Mouse (Mus musculus) c-Kit-positive CD71-positive TER-119-negative erythroid progenitor cells, embryonic 14.5 days (primary cell): ENCODE data around the gene Ifit1bl1.
"Not testable (repeated sequence)": the region's sequence is repeated elsewhere in the genome, so short reads cannot be mapped to it uniquely, and the experiment has no call there.

Experiments
- DNase-seq: peaks from one replicate; pipeline ENCODE4 v3.0.0-alpha.2; 2013; ENCODE audit warnings: low read depth

The Ifit1bl1 gene

DNA sequence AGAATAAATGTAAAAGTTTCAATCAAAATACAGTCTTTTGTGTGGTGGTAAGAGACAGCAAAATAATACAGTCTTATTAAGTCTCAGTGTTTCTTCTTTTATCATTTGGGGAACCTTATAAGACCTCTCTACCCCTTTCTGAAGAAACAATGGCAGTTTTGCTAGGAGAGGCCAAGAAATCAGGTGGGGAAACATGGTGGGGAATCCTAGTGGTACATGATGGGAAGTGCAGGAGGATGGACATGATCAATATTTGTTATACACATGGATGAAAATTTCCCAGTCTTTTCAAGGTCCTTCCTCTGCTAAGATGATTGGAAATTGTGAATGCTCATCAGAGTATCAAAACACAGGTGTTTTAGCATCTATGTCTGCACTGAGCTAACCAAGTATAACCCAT, 12.8 kb downstream of the Ifit1bl1 start:
- DNase-seq: no peak

DNA sequence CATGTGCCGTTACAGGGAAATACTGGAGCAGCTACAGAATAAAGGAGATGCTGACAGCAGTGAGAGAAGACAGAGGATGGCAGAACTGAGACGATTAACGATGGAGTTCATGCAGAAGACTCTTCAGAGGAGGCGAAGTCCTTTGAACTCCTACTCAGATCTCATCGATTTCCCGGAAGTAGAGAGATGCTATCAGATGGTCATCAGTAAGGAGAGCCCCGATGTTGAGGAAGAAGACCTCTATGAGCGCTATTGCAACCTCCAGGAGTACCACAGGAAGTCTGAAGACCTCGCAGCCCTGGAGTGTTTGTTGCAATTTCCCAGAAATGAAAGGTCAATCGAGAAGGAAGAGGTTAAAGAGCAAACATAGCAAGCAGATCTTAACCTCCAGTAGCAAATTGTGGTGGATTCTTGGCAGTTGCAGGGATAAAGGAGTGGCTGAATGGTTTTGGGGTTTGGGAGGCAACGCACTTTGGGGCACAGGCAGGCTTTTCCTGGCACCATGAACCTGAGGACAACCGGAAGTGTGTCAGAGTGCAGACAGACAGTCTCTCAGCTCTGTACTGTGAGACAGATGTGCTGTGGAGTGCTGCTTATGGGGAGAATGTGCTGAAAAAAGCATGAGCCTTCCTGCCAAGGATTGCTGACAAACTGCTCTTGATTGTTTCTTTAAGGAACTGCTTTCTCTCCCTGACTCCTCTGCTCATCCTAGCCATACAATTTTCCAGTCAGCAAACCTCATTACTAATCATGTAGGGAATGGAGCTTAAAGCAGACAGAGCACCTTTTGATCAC, 13.7 kb downstream of the Ifit1bl1 start:
- DNase-seq: not testable (repeated sequence)

DNA sequence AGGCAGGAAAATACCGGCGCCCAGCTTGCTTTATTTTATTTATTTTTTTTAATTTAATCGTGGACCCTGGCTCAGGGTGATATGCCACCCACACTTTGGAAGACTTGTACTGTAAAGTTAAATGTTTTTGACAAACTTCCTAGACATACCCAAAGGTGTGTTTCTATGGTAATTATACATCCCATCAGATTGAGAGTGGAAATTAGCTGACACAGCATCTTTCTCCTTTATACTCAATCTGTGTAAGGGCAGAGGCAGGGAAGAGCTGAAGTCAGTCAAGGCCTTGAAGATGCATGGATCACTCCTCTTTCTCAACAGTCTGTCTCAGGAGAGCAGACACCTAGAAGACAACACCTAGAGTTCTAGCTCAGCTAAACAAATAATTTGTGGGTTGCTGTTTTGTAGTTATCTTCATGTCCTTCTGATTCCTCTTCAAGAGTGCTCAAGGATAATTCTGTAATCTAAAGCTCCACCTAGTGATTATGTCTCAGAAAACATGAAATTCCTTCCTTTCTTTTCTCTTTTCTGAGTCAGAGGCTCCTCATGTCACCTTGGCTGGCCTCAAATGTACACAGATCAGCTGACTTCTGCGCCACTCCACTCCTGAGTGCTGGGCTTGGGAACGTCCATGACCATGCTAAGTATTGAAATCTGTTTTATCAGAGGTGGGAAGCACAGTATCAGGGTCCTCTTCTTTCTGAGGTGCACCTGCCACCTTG, 15.9 kb downstream of the Ifit1bl1 start:
- not testable (repeated sequence) for DNase-seq

DNA sequence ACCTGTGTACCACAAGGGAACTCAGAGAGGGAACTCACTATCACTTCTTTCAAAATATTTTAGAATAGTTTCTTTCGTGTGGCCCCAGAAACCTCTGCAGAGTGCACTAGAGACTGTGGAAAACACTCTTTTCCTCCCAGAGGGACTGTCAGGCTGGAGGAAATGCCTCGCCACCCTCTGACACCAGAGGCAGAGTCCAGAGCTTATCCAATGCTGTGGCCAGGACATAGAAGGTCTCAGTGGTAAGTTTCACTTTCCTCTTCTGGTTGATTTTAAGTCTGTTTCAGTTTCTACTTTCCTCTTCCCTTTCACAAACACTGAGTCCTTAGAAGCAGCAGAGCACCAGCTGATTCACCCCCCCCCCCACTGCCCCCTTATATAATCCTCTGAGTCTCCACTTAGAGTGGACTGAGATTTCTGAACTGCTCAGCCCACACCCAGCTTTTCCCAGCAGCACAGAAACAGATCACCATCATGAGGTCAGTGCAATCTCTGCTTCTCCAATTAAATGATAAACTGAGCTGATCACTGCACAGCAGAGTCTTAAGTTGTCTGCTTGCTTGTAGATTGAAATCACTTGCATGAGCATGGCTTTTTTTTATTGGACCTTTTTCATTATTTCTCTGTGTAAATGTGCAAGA, 18.5 kb downstream of the Ifit1bl1 start, which contains the start of gene Ifit3:
Ifit3 (plus strand) TSS at position 406 of the 641 bp plus-strand sequence.
- DNase-seq: not testable (repeated sequence)

DNA sequence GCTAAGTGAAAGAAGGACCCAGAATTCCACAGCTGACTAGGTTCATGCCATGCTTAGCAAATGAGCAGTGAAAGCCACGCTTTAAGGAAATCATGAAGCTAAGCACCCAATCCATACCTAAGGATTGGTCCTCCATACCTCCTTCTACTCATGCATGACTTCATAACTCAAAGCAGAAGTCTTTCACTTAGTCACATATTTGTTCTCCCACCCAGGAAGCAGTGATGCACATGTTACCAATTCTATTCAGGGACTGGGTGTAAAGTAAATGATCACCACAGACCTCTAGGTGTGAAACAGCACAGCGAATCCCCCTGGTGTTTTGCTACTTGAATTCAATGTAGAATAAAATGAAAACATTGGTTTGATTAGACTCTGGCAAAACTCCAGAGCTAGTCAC, 19.1 kb downstream of the Ifit1bl1 start:
- not testable (repeated sequence) for DNase-seq

DNA sequence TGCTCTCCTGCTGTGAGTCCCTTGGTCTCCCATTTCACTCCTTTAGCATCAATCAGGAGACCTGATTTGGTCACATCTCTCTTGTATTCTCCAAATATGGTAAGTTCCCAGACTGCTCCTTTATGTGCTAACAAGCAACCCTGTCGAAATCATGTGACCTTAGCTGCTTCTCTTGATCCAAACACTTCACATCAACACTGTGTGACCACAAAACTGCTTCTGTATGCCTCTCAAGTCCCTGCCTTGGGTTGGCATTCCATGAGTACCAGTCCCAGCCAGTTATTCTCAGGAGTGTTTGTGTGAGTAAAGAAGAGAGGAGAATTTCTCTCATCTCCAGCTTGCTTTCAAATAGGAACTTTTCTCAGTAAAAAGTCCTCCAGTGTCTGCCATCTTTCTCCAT, 24.6 kb downstream of the Ifit1bl1 start:
- no peak for DNase-seq

DNA sequence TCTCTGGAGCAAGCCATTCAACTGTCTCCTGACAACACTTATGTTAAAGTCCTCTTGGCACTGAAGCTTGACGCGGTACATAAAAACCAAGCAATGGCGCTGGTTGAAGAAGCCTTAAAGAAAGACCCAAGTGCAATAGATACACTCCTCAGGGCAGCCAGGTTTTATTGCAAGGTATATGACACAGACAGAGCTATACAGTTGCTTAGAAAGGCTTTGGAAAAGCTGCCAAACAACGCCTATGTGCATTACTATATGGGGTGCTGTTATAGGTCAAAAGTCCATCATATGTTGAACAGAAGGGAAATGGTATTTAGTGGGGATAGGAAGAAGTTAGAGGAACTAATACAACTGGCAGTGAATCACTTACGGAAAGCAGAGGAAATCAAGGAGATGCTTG, 28.1 kb downstream of the Ifit1bl1 start:
- DNase-seq: no peak

DNA sequence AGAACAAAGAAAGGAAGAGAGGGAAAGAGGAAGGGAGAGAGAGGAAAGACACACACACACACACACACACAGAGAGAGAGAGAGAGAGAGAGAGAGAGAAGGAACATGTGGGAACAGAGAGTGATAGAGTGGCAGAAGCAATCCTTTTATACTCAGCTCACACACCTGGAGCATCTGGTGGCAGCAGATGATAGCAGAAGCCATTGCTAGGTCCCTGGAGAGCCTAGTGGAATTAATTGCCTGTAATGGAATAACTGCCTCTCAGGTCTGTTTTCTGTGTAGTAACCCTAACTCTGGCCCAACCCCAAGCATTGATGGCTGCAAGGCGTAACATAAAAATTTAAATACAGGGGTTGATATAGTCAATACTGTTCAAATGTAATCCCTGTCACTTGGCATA, 30.7 kb downstream of the Ifit1bl1 start:
- DNase-seq: no peak

DNA sequence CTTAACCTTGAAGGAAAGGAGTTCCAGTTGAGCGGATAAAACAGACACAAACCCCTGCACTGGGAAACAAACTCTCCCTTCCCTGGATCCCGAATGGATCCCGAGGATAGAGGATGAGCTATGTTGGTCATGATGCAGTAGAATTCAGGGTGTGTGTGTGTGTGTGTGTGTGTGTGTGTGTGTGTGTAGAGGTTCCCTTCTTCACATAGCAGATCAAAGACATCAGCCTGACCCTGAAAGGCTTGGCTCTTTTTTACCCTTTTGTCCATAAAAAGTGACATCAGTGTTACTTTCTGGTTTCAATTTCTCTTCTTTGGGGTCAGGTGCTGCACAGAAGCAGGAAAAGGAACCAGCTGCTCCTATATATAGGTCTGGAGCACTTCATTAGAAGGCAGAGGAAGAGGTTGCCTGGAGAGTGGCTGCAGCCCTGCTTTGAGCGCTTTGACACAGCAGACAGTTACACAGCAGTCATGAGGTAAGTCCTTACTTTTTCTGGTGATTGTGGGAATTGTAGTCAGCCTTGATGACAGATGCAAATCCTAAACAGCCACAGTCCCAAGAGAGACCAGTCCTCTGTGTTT, 31.8 kb downstream of the Ifit1bl1 start:
- DNase-seq: no peak

DNA sequence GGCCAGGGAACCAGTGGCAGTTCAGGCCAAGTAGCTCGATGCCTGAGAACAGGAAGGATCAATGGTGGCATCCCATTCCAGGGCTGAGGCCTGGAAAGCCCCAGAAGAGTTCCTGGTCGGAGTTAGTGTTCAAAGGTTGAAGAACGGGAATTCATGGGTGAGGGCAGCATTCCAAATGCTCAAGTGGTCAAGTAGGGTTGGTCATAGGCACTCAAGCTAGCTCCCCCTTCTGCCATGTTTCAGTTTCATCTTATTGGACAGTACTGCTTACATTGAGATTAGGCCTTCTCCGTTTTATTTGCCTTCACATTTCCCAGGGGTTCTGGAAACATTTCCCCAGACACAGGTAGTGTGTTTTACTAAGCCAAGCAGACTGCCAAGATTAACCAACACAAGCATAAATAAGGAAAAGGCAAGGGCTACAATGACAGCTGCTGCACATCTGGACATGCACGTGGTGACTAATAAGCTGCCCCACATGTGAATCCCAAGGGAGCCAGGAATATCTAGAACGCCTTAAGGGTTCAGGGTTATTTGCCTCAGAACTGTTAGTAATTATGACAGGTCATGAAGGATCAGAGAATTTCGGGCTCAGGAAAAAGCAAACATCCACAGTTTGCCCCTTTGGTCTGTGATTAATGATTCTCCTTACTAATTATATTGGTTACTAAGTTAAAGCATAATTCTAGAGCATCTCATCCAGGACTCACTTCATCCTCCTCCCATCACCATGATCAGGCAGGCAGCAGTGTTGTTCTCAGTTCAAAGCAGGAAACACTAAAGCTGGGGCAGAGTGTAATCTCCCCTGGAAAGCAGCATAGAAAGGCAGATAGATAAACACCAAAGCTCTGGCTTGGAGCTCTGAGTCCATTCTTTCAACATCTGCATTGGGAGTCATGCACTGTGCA, 32.5 kb downstream of the Ifit1bl1 start:
- DNase-seq: no peak

DNA sequence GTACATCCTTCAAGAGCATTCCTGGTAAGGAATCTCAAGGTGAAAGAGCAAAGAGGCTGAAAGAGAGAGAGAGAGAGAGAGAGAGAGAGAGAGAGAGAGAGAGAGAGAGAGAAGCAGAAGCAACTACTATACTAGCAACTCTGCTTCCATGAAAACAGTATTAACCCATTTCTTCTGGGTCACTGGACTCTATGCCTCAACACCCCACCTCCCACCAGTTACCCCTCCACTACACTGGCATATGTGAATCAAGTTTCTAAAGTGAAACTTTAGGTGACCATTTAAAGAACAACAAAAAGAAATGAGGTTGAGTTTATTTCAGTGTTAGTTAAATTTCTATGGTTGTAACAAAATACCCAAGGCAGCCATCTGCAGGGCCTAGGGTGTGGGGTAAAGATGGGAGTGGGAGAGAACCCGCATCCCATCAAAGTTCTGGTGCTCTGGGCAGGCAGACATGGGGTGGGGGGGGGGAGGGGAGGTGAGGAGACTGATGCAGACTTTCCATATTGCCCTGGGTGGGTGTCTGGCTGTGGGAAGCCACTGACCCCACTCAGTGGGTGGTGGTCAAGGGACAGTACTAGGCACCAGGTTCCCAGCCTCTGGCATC, 35.5 kb downstream of the Ifit1bl1 start:
- DNase-seq: no peak

DNA sequence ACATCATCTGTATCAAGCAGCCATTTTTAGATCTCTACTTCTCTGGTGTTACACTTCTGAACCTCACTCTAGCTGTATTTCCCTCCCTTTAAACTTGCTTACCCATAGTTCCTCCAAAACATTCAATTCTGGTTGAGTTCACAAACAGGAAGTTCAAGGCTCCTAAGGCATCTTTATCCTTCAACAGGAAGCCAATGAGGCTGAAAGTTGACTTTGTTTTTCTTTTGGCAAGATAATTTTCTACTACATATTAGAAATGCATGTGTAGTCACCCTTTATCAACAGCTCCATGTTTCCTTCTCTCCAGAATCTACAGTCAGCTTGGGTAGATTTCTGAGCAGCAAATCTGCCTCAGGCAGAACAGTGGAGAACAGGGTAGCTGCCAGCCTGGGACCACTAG, 39.2 kb downstream of the Ifit1bl1 start:
- DNase-seq: no peak

DNA sequence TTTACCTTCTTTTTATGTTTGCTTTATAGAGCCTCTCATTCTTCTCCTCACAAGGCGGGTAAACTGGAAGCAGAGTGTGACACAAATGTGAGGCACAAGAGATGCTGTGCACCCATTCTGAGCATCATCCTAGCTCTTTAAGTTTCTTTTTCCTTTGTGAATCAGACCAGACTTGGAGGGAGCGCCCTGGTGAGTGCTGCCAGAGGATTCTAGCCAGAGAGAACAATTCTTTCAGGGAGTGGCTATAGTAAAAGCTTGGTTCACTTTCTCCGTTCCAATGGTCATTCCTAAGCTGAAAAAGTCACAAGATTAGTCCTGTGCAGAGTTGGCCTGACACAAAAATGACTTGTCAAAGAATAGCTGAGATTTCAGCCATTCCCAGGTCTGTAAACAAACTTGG, 45.1 kb downstream of the Ifit1bl1 start:
- DNase-seq: no peak

DNA sequence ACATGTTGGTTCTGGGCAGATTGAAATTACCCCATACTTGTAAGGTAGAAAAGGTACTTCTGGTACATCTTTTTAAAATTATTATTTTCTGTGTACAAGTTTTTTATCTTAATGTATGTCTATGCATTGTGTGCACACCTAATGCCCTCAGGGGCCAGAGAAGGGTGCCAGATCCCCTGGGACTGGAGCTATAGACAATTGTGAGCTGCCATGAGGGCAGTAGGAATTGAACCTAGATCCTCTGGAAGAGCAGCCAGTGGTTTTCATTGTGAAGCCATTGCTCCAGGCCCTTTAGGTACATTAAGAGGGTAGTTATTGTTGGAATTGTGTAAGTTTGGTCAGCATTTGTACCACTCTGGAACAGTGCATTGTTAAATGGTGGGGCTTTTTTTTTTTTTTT, 47.7 kb downstream of the Ifit1bl1 start:
- no peak for DNase-seq

DNA sequence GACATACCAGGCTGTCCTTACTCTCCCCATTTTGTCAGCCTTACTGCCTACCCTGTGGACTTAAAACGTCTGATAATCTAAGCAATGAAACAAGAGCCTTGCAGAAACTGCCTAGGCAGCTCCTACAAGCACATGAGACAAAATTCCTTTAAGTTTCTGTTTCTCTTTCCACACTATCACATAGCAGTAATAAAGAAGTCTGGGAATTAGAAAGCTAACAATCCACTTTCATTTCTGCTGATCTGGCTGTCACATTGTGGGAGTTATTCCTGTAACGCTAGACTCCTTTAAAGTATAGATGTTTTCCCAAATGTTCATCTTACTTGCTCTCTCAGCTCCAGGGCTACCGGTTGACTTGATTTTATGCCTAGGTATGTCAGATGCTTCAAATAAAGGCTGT, 48.2 kb downstream of the Ifit1bl1 start:
- no peak for DNase-seq

DNA sequence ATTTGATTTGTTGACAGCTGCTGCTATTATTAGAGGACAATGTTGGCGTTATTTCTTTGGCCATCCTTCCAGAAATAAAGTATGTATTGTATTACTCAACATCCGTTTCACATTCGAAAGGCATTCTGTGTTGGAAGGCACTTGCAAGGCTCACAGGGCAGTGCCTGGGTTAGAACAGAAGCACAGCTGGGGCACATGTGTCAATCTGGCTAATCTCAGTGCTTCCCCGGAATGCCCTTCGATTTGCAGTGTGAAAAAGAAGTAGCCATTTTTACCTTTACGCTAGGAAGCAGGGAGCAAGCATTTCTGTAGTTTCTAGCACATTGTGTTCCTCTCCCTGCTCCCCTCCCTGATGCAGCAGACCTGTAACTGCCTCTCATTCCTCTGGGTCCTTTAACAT, 48.7 kb downstream of the Ifit1bl1 start:
- no peak for DNase-seq

DNA sequence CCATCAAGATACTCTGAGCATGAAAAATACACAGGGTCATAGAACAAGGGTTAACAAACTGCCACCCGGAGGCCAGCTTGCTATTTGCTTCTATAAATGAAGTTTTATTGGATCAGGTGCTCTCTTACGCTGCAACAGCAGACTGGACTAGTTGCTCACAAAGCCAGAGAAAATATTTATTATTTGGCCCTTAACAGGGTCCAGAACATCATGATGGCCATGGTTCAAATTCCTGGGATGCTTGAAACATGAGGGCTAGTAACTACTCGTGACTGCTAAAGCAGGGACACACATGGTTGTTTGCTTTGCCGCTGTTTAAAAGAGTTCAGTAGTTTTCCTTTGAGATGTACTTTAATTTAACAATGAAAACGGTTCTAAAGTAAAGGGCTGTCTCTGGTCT, 49.8 kb downstream of the Ifit1bl1 start:
- DNase-seq: no peak

DNA sequence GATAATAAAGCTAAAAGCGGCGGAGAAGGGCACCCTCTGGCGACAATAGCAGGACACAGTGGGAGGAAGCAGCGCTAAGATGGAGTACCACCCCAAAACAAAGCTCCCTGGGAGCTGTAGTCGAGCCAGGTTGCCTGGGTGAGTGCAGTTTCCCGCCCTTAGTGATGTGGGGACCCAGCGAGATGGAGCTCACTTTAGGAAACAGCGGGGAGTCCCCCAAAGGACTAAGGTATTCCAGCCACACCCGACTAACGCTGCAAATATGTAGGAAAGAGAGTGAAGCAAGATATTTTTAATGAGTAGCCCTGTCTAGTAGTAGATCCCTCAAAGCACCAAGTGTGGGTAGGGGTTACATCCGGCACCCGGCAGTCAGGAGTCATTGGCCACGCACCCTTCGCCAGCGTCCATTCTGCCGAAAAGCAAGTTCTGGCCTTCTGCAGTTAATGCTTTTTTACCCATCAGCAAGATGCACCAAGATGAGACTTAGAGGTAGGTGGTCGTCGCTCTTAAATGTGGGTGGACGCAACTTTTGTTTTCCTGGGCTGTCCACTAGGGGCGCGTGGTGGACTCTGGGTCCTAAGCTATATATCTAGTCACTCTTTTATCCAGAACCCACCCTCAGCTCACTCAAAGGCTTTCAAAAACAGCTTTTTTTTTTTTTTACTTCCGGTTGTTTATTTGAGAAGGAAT, 51.1 kb downstream of the Ifit1bl1 start, which contains the start of gene Ifit2:
Ifit2 (plus strand) TSS at position 161 of the 690 bp plus-strand sequence.
- DNase-seq: peak; percentile 72

DNA sequence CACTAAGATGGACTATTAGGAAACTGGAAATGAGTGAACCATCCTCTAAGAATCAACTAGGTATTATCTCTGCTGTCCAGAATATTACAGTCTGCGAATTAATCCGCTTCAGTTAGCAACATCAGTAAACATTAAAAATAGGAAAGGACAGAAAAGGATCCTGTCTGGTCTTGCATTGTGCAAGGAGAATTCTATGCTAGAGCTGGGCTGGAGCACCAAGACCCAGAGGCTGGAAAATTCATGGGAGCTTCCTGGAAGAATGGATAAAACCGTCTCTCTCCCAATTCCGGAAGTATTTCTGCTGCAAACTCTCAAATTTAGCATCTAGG, 51.6 kb downstream of the Ifit1bl1 start:
- no peak for DNase-seq

DNA sequence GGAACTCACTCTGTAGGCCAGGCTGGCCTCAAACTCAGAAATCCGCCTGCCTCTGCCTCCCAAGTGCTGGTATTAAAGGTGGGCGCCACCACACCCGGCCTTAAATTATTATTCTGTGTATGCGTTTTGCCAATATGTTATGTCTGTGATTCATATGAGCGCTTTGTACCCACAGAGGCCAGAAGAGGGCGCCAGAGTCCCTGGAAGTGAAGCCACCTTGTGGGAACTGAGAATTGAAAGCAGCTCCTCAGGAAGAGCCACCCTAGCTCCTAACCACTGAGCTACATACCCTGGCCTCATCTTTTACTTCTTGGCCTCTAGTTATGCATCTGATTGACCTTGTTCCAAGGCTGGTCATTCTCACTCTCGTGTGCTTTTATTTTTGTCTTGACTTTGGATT, 53.8 kb downstream of the Ifit1bl1 start:
- peak; percentile 80 for DNase-seq

DNA sequence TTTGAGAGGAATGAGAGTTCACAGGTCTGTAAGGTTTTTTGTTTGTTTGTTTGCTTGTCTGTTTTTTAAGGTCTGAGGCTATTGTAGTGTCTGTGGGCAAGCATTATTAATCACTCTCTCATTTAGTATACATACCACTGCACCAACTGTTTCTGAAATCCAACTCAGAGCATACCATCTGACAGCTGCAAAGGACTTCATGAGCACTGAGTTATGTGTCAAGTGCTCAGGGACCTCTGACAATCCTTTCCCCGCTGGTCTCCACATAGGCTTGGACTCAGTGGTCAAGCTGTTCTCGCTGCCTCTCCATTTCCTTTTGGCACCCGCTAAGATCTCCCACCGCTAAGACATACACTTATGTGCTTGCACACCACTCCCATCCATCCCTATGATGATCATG, 55.5 kb downstream of the Ifit1bl1 start:
- DNase-seq: no peak
